Mouse (Mus musculus) mouse trophoblast stem cell (cell line): Measurements from ENCODE around the gene Efhd1.

Experiments used
- in situ Hi-C, 2 experiments: fragments of 300-500 bp; cut with MseI, MboI; formaldehyde crosslinking; loops; 2 replicates in 1 of 2; 3 replicates in 1 of 2; pipeline ENCODE4 v1.15.1; 2025

The Efhd1 gene

GRCm38 (mm10) chr1:87264134-87265006 lies at the start of gene Efhd1:
Gene Efhd1, plus strand, starts transcription at chr1:87264363.
- in situ Hi-C loops, result no loop called here

GRCm38 (mm10) chr1:87214748-87215147 lies 49.4 kb upstream of the Efhd1 start:
- in situ Hi-C loops, result no loop called here

- in situ Hi-C loops, result no loop called here
Measured at GRCm38 (mm10) chr1:87217938-87218337, 46.2 kb upstream of the Efhd1 start.

GRCm38 (mm10) chr1:87225739-87226138 lies 38.4 kb upstream of the Efhd1 start:
- in situ Hi-C loops, result no loop called here

GRCm38 (mm10) chr1:87226409-87227159 lies 37.6 kb upstream of the Efhd1 start:
- in situ Hi-C loops, result no loop called here

- in situ Hi-C loops, result no loop called here
Measured at GRCm38 (mm10) chr1:87227160-87227550, 37.0 kb upstream of the Efhd1 start.

- in situ Hi-C loops, result no loop called here
Measured at GRCm38 (mm10) chr1:87230606-87231005, 33.6 kb upstream of the Efhd1 start.

GRCm38 (mm10) chr1:87232197-87232596 lies 32.0 kb upstream of the Efhd1 start:
- in situ Hi-C loops, result no loop called here

- in situ Hi-C loops, result no loop called here
Measured at GRCm38 (mm10) chr1:87239056-87239455, 25.1 kb upstream of the Efhd1 start.

GRCm38 (mm10) chr1:87243021-87243420 lies 21.1 kb upstream of the Efhd1 start:
- in situ Hi-C loops, result no loop called here

- in situ Hi-C loops, result no loop called here
Measured at GRCm38 (mm10) chr1:87245430-87245829, 18.7 kb upstream of the Efhd1 start.

- in situ Hi-C loops, result no loop called here
Measured at GRCm38 (mm10) chr1:87245929-87246815, 18.0 kb upstream of the Efhd1 start.

- in situ Hi-C loops, result no loop called here
Measured at GRCm38 (mm10) chr1:87252040-87252609, 12.0 kb upstream of the Efhd1 start.

GRCm38 (mm10) chr1:87255173-87255572 lies 9.0 kb upstream of the Efhd1 start:
- in situ Hi-C loops, result no loop called here

- in situ Hi-C loops, result no loop called here
Measured at GRCm38 (mm10) chr1:87257691-87258090, 6.5 kb upstream of the Efhd1 start.

GRCm38 (mm10) chr1:87258484-87258883 lies 5.7 kb upstream of the Efhd1 start:
- in situ Hi-C loops, result no loop called here

GRCm38 (mm10) chr1:87259316-87259715 lies 4.8 kb upstream of the Efhd1 start:
- in situ Hi-C loops, result no loop called here

GRCm38 (mm10) chr1:87263257-87263656 lies 906 bp upstream of the Efhd1 start:
- in situ Hi-C loops, result no loop called here

- in situ Hi-C loops, result no loop called here
Measured at GRCm38 (mm10) chr1:87263796-87264133, 398 bp upstream of the Efhd1 start.

GRCm38 (mm10) chr1:87265200-87265599 lies 1.0 kb downstream of the Efhd1 start:
- in situ Hi-C loops, result no loop called here

- in situ Hi-C loops, result no loop called here
Measured at GRCm38 (mm10) chr1:87266296-87267090, 2.3 kb downstream of the Efhd1 start.
